Mouse (Mus musculus) intestine, embryonic 15.5 days (tissue): Measurements from ENCODE around the gene Rpl7l1. TPM values are rescaled to one million over a fixed set of nuclear protein-coding genes. Genes with fewer than 3 reads are reported as not detected.
A peak's percentile ranks its signal among the peaks of the same experiment; 100 is the strongest.
"Not testable (repeated sequence)": the region's sequence is repeated elsewhere in the genome, so short reads cannot be mapped to it uniquely, and the experiment has no call there.

ENCODE experiments used
- ATAC-seq: fragments of 200-750 bp; cut with Nextera tagmentation; 2 replicates; pipeline ENCODE4 v1.8.0; 2017; ENCODE audit warnings: moderate TSS enrichment, moderate library complexity
- H3K27ac ChIP-seq: fragments of 300-500 bp; sonication (generic); 2 replicates; pipeline ENCODE4 v1.5.1; 2015; ENCODE audit warnings: mild to moderate bottlenecking, inconsistent platforms
- H3K27me3 ChIP-seq: fragments of 300-500 bp; sonication (generic); replicated peaks from 2 replicates; pipeline ENCODE4 v1.6.1; 2015; ENCODE audit warnings: inconsistent platforms
- H3K36me3 ChIP-seq: fragments of 300-500 bp; sonication (generic); 2 replicates; pipeline ENCODE4 v1.6.1; 2015; ENCODE audit warnings: inconsistent platforms
- H3K4me1 ChIP-seq: fragments of 300-500 bp; sonication (generic); replicated peaks from 2 replicates; pipeline ENCODE4 v1.6.1; 2015; ENCODE audit warnings: inconsistent platforms
- H3K4me2 ChIP-seq: fragments of 300-500 bp; sonication (generic); replicated peaks from 2 replicates; pipeline ENCODE4 v1.6.1; 2015; ENCODE audit warnings: mild to moderate bottlenecking, inconsistent platforms
- H3K4me3 ChIP-seq: fragments of 300-500 bp; sonication (generic); replicated peaks from 2 replicates; pipeline ENCODE4 v1.5.1; 2015; ENCODE audit warnings: inconsistent platforms
- H3K9ac ChIP-seq: fragments of 300-500 bp; sonication (generic); 2 replicates; pipeline ENCODE4 v1.6.1; 2015; ENCODE audit warnings: inconsistent platforms
- H3K9me3 ChIP-seq: fragments of 300-500 bp; sonication (generic); 2 replicates; pipeline ENCODE4 v1.6.1; 2016; ENCODE audit warnings: inconsistent platforms
- WGBS: fragments of 180-500 bp; shearing (Covaris S2); methylation state at CpG from one replicate; pipeline ENCODE4 v1.1.7; 2015; 5-methylcytosine and 5-hydroxymethylcytosine counted together
- polyA plus RNA-seq: library from polyadenylated mRNA; unstranded; fragments of >200 nt; fragmentation: Nextera tagmentation; extraction: Ambion mirVana; gene quantifications from 2 replicates; pipeline ENCODE4 v1.2.1, GENCODE M21; 2015

The Rpl7l1 gene
- polyA plus RNA-seq, 1 experiment from 2014 or later: 167 TPM

- Histone ChIP-seq H3K9ac (peak overlapping the region; percentile 94), H3K36me3 (peaks cover 29% of the 10 kb centered on the region), H3K27me3 (no peaks in the 10 kb centered on the region), H3K27ac (peak overlapping the region; percentile 90), H3K9me3 (no peaks in the 10 kb centered on the region), H3K4me1 (peaks cover 13% of the 10 kb centered on the region), H3K4me2 (peak overlapping the region; percentile 70), H3K4me3 (peak overlapping the region; percentile 91)
- WGBS: 8% methylated on average over 20 of the region's 20 CpGs
- ATAC-seq: peak; percentile 42
These were observed 9.0 kb downstream of the Rpl7l1 start for GRCm38 (mm10) chr17:46773278-46774130.

- peaks cover 20% of the 10 kb centered on the region for H3K36me3 ChIP-seq
- peak; percentile 92 for ATAC-seq
- H3K27ac ChIP-seq: peak within 1 kb of the TSS; percentile 90
- H3K9me3 ChIP-seq: no peaks in the 10 kb centered on the region
- peak within 1 kb of the TSS; percentile 94 for H3K9ac ChIP-seq
- under 1% methylated on average over 50 of the region's 50 CpGs for WGBS
- H3K4me2 ChIP-seq: peak within 1 kb of the TSS; percentile 70
- H3K4me1 ChIP-seq: peaks cover 13% of the 10 kb centered on the region
- peak within 1 kb of the TSS; percentile 91 for H3K4me3 ChIP-seq
- H3K27me3 ChIP-seq: no peaks in the 10 kb centered on the region
These were observed 9.8 kb downstream of the Rpl7l1 start, which contains the start of gene 2310039H08Rik for GRCm38 (mm10) chr17:46772404-46773277. Gene 2310039H08Rik (plus strand): TSS chr17:46772635.

GRCm38 (mm10) chr17:46772038-46772403 lies 10.5 kb downstream of the Rpl7l1 start:
- Histone ChIP-seq H3K9me3 (no peaks in the 10 kb centered on the region), H3K9ac (peak overlapping the region; percentile 94), H3K4me1 (peaks cover 13% of the 10 kb centered on the region), H3K4me3 (peak overlapping the region; percentile 91), H3K27ac (peak overlapping the region; percentile 90), H3K27me3 (no peaks in the 10 kb centered on the region), H3K4me2 (peak overlapping the region; percentile 70), H3K36me3 (peaks cover 15% of the 10 kb centered on the region)
- WGBS: 4% methylated on average over 5 of the region's 5 CpGs
- ATAC-seq: peak; percentile 29; the same call in 1 of the 2 replicates

GRCm38 (mm10) chr17:46771616-46772015 lies 10.9 kb downstream of the Rpl7l1 start:
- 60% methylated on average over 17 of the region's 17 CpGs for WGBS
- H3K36me3 ChIP-seq: peaks cover 14% of the 10 kb centered on the region
- ATAC-seq: no peak
- peak overlapping the region; percentile 91 for H3K4me3 ChIP-seq
- H3K4me2 ChIP-seq: peak overlapping the region; percentile 70
- H3K9ac ChIP-seq: no peak overlapping the region
- no peak overlapping the region for H3K27ac ChIP-seq
- H3K4me1 ChIP-seq: peaks cover 13% of the 10 kb centered on the region
- no peaks in the 10 kb centered on the region for H3K27me3 ChIP-seq
- no peaks in the 10 kb centered on the region for H3K9me3 ChIP-seq

- H3K36me3 ChIP-seq: peaks cover 8% of the 10 kb centered on the region
- no peak for ATAC-seq
- no peak overlapping the region for H3K4me3 ChIP-seq
- H3K4me1 ChIP-seq: peaks cover 13% of the 10 kb centered on the region
- no peak overlapping the region for H3K9ac ChIP-seq
- WGBS: 85% methylated on average over 4 of the region's 4 CpGs
- H3K27me3 ChIP-seq: no peaks in the 10 kb centered on the region
- no peak overlapping the region for H3K27ac ChIP-seq
- no peaks in the 10 kb centered on the region for H3K9me3 ChIP-seq
- H3K4me2 ChIP-seq: no peak overlapping the region
These were observed 11.4 kb downstream of the Rpl7l1 start for GRCm38 (mm10) chr17:46771025-46771424.

GRCm38 (mm10) chr17:46770546-46770945 lies 11.9 kb downstream of the Rpl7l1 start:
- no peaks in the 10 kb centered on the region for H3K27me3 ChIP-seq
- ATAC-seq: no peak
- peaks cover 7% of the 10 kb centered on the region for H3K36me3 ChIP-seq
- H3K4me2 ChIP-seq: no peak overlapping the region
- WGBS: 92% methylated on average over 11 of the region's 11 CpGs
- peaks cover 13% of the 10 kb centered on the region for H3K4me1 ChIP-seq
- no peaks in the 10 kb centered on the region for H3K9me3 ChIP-seq
- no peak overlapping the region for H3K4me3 ChIP-seq
- no peak overlapping the region for H3K9ac ChIP-seq
- no peak overlapping the region for H3K27ac ChIP-seq

GRCm38 (mm10) chr17:46767868-46768267 lies 14.6 kb downstream of the Rpl7l1 start:
- Histone ChIP-seq H3K4me1 (peaks cover 5% of the 10 kb centered on the region), H3K4me3 (no peak overlapping the region), H3K9ac (no peak overlapping the region), H3K27me3 (no peaks in the 10 kb centered on the region), H3K27ac (no peak overlapping the region), H3K9me3 (no peaks in the 10 kb centered on the region), H3K4me2 (no peak overlapping the region), H3K36me3 (no peaks in the 10 kb centered on the region)
- no peak for ATAC-seq
- 36% methylated on average over 8 of the region's 8 CpGs for WGBS

- H3K4me1 ChIP-seq: not testable (repeated sequence)
These were observed 17.6 kb downstream of the Rpl7l1 start for GRCm38 (mm10) chr17:46764916-46765315.

GRCm38 (mm10) chr17:46763544-46763943 lies 18.9 kb downstream of the Rpl7l1 start, which contains the start of gene Ptcra:
Gene Ptcra (minus strand): TSS chr17:46763712.
- Histone ChIP-seq H3K9ac (no peak within 1 kb of the TSS), H3K9me3 (no peaks in the 10 kb centered on the region), H3K36me3 (no peaks in the 10 kb centered on the region), H3K4me1 (no peaks in the 10 kb centered on the region), H3K4me2 (no peak within 1 kb of the TSS), H3K4me3 (no peak within 1 kb of the TSS), H3K27ac (no peak within 1 kb of the TSS), H3K27me3 (no peaks in the 10 kb centered on the region)
- no peak for ATAC-seq
- 60% methylated on average over 2 of the region's 2 CpGs for WGBS

More at GRCm38 (mm10) chr17:46764916-46765315, 17.6 kb downstream of the Rpl7l1 start:
- not testable (repeated sequence) for H3K27ac ChIP-seq, H3K9me3 ChIP-seq, ATAC-seq, H3K4me2 ChIP-seq, H3K36me3 ChIP-seq, H3K4me3 ChIP-seq, H3K27me3 ChIP-seq, H3K9ac ChIP-seq
- WGBS: 64% methylated on average over 9 of the region's 9 CpGs

GRCm38 (mm10) chr17:46758753-46759152 lies 23.7 kb downstream of the Rpl7l1 start:
- ATAC-seq: no peak

GRCm38 (mm10) chr17:46751794-46752556 lies 30.5 kb downstream of the Rpl7l1 start, which contains the start of gene Cnpy3:
Gene Cnpy3 (minus strand): TSS chr17:46752214.
- peak; percentile 99 for ATAC-seq

More at GRCm38 (mm10) chr17:46758753-46759152, 23.7 kb downstream of the Rpl7l1 start:
- Histone ChIP-seq H3K4me3 (no peak overlapping the region), H3K9ac (no peak overlapping the region), H3K27ac (no peak overlapping the region), H3K4me2 (no peak overlapping the region), H3K4me1 (no peaks in the 10 kb centered on the region), H3K36me3 (no peaks in the 10 kb centered on the region), H3K27me3 (no peaks in the 10 kb centered on the region), H3K9me3 (no peaks in the 10 kb centered on the region)
- 86% methylated on average over 12 of the region's 12 CpGs for WGBS

More at GRCm38 (mm10) chr17:46751794-46752556, 30.5 kb downstream of the Rpl7l1 start, which contains the start of gene Cnpy3:
- H3K4me1 ChIP-seq: peaks cover 9% of the 10 kb centered on the region; the same call in 1 of the 2 replicates
- peak within 1 kb of the TSS; percentile 74 for H3K4me2 ChIP-seq
- 0 out of 2 replicates have a peak, but pooled peaks cover 3% of the 10 kb centered on the region for H3K36me3 ChIP-seq
- WGBS: under 1% methylated on average over 58 of the region's 58 CpGs
- H3K9ac ChIP-seq: peak within 1 kb of the TSS; percentile 71
- no peaks in the 10 kb centered on the region for H3K27me3 ChIP-seq
- peak within 1 kb of the TSS; percentile 85 for H3K27ac ChIP-seq
- H3K9me3 ChIP-seq: no peaks in the 10 kb centered on the region
- peak within 1 kb of the TSS; percentile 89 for H3K4me3 ChIP-seq
